Mouse (Mus musculus) lung, adult 2 months (tissue): ENCODE measurements around the gene Sox8.

ENCODE experiments used
- CTCF ChIP-seq: fragments of 200-500 bp; IDR thresholded peaks from 2 replicates; pipeline ENCODE4 v1.5.1; 2011; ENCODE audit warnings: mild to moderate bottlenecking, low read length, control low read depth; ENCODE audit not compliant: insufficient read depth
- POLR2A ChIP-seq: fragments of 200-500 bp; IDR thresholded peaks from 2 replicates; pipeline ENCODE4 v1.6.1; 2011; ENCODE audit warnings: low read depth, mild to moderate bottlenecking, control low read depth, low read length, borderline replicate concordance; ENCODE audit errors: extremely low read depth

- no peak for TF ChIP-seq POLR2A
- no peak for TF ChIP-seq CTCF
These were observed 48.4 kb downstream of the Sox8 start for GRCm38 (mm10) chr17:25522080-25522479.
